Mouse (Mus musculus): ENCODE measurements at regions not wholly inside any gene's neighbourhood (a gene's known extent, or its start where the extent isn't known, plus 50 kb on each side); places are given as distances from the start of the nearest gene placed in this dataset.

DNA sequence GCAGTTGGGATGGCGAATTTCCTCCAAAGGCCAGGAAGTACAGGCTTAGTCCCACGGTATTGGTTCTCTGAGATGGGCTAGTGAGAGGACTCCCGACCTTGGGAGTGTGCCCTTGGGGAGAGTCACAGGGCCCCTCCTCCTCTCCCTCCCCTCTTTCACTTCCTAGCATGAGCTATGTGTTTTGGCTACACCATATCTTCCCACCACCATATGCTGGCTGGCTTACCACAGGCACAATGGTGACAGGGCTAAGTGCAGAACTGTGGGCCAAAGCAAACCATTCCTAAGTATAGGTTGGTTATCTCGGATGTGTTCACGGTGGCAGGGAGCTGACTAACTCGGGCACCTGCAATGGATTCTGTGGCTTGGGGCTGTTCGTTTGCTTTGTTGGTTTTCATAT lies 81.0 kb upstream of the Hes1 start:
- Histone ChIP-seq H3K4me1 (ENCODE audit: control insufficient read depth, insufficient read depth, low read length) (no peaks in the 10 kb centered on the region), H3K4me3 (ENCODE audit: insufficient read depth, low read depth, low read length) (no peak overlapping the region), H3K27ac (ENCODE audit: insufficient read depth, low read depth, low read length) (no peak overlapping the region)
- 82% methylated on average over 7 of the region's 7 CpGs for WGBS
- TF ChIP-seq POLR2A (IDR thresholded peaks at IDR 0.05; ENCODE audit: insufficient read depth, low read depth, low read length), result no peak
- no peak for TF ChIP-seq CTCF (IDR thresholded peaks at IDR 0.05; ENCODE audit: insufficient read depth, low read depth, low read length)

DNA sequence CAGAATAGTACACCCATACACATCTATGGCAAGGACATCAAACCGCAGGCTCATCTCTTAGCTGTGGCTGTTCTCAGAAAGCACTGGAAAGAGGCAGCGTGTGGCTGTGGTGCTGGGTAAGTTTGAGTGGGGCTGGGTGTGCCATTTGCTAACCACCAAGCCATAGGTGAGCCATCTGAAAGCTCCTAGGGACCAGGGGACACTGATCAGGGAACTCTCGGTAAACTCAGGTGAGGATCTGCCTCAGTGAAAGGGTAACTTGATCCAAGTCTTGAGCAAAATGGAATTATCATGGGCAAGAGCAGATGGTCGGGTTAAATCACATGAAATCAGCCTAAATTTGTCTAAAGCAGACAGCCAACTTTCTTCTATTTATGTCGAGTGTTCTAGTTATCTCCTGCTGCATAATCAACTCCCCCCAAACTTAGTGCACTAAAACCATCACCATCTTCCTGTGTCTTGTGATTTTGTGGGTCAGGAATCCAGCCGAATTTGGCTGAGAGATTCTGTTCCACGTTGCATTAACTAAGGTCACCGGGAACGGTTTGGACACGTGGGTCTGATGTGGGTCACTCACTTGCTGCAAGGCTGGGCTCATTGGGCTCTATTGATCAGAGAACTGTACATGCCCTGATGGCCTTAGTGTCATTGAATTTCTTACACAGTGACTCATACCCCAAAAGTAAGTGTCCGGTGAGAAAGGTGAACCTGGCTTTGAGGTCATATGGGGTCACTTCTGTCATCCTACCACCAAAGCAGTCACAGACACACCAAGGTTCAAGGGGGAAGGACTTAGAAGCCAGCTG lies 78.9 kb upstream of the Hes1 start:
- TF ChIP-seq CTCF (IDR thresholded peaks at IDR 0.05; ENCODE audit: insufficient read depth, low read depth, low read length), result no peak
- no peak for TF ChIP-seq POLR2A (IDR thresholded peaks at IDR 0.05; ENCODE audit: insufficient read depth, low read depth, low read length)
- Histone ChIP-seq H3K4me3 (ENCODE audit: insufficient read depth, low read depth, low read length) (no peak overlapping the region), H3K4me1 (ENCODE audit: control insufficient read depth, insufficient read depth, low read length) (no peaks in the 10 kb centered on the region), H3K27ac (ENCODE audit: insufficient read depth, low read depth, low read length) (no peak overlapping the region)
- WGBS, result 92% methylated on average over 11 of the region's 11 CpGs

DNA sequence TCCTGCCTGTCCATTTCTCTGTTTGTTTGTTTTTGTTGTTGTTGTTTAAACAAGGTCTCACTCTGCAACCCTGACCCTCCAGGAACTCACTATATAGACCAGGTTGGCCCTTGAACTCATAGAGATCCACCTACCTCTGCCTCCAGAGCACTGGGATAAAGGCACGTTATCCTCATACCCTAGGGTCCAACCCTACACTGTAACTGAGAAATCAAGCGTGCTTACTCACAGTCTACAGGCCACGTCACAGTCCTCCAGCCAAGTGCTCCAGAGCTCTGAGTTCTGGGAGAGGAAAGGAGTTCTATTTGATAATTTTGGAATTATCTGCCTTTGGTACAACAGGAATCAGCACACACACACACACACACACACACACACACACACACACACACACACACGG lies 76.6 kb upstream of the Hes1 start:
- WGBS, result 96% methylated on average over 4 of the region's 4 CpGs

DNA sequence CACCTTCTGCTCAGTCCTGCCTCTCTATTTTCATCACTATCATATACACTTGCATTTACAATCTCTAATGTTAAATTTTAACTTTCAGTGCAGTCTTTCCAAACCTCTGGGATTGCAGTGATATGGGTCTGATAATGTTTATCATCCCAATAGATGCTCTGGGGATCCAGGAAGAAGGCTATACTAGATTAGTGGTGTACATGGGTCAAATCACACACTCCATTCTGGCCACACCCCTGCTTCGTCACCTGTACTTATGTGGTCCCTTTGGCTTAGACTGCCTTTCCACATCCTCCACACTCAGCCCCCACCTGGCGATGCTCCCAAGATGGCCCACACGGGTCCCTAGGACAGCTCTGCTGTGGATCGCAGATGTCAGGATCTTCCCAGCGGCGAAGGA lies 76.2 kb upstream of the Hes1 start:
- no peak overlapping the region for H3K4me3 ChIP-seq (ENCODE audit: insufficient read depth, low read depth, low read length)
- TF ChIP-seq CTCF (IDR thresholded peaks at IDR 0.05; ENCODE audit: insufficient read depth, low read depth, low read length), result no peak
- no peak for TF ChIP-seq POLR2A (IDR thresholded peaks at IDR 0.05; ENCODE audit: insufficient read depth, low read depth, low read length)
- 95% methylated on average over 6 of the region's 6 CpGs for WGBS
- no peaks in the 10 kb centered on the region for H3K4me1 ChIP-seq (ENCODE audit: control insufficient read depth, insufficient read depth, low read length)
- no peak overlapping the region for H3K27ac ChIP-seq (ENCODE audit: insufficient read depth, low read depth, low read length)

More for the DNA sequence above, 76.6 kb upstream of the Hes1 start:
- Histone ChIP-seq H3K4me3 (ENCODE audit: insufficient read depth, low read depth, low read length) (no peak overlapping the region), H3K4me1 (ENCODE audit: control insufficient read depth, insufficient read depth, low read length) (no peaks in the 10 kb centered on the region), H3K27ac (ENCODE audit: insufficient read depth, low read depth, low read length) (no peak overlapping the region)
- TF ChIP-seq CTCF (IDR thresholded peaks at IDR 0.05; ENCODE audit: insufficient read depth, low read depth, low read length), result no peak
- no peak for TF ChIP-seq POLR2A (IDR thresholded peaks at IDR 0.05; ENCODE audit: insufficient read depth, low read depth, low read length)

GRCm38 (mm10) chr16:29989308-29989707 lies 74.9 kb upstream of the Hes1 start:
- TF ChIP-seq CTCF (IDR thresholded peaks at IDR 0.05; ENCODE audit: insufficient read depth, low read depth, low read length) (no peak), POLR2A (IDR thresholded peaks at IDR 0.05; ENCODE audit: insufficient read depth, low read depth, low read length) (no peak)
- H3K4me1 ChIP-seq (ENCODE audit: control insufficient read depth, insufficient read depth, low read length), result no peaks in the 10 kb centered on the region
- WGBS, result 84% methylated on average over 1 of the region's 1 CpGs
- H3K4me3 ChIP-seq (ENCODE audit: insufficient read depth, low read depth, low read length), result no peak overlapping the region
- H3K27ac ChIP-seq (ENCODE audit: insufficient read depth, low read depth, low read length), result no peak overlapping the region

- H3K4me3 ChIP-seq (ENCODE audit: insufficient read depth, low read depth, low read length), result no peak overlapping the region
- 94% methylated on average over 3 of the region's 3 CpGs for WGBS
- H3K4me1 ChIP-seq (ENCODE audit: control insufficient read depth, insufficient read depth, low read length), result no peaks in the 10 kb centered on the region
- TF ChIP-seq CTCF (IDR thresholded peaks at IDR 0.05; ENCODE audit: insufficient read depth, low read depth, low read length) (no peak), POLR2A (IDR thresholded peaks at IDR 0.05; ENCODE audit: insufficient read depth, low read depth, low read length) (no peak)
- no peak overlapping the region for H3K27ac ChIP-seq (ENCODE audit: insufficient read depth, low read depth, low read length)
These were observed 73.8 kb upstream of the Hes1 start for GRCm38 (mm10) chr16:29990393-29990792.

- no peak overlapping the region for H3K4me3 ChIP-seq (ENCODE audit: insufficient read depth, low read depth, low read length)
- TF ChIP-seq POLR2A (IDR thresholded peaks at IDR 0.05; ENCODE audit: insufficient read depth, low read depth, low read length) (no peak), CTCF (IDR thresholded peaks at IDR 0.05; ENCODE audit: insufficient read depth, low read depth, low read length) (no peak)
- H3K4me1 ChIP-seq (ENCODE audit: control insufficient read depth, insufficient read depth, low read length), result peaks cover under 1% of the 10 kb centered on the region
- no peak overlapping the region for H3K27ac ChIP-seq (ENCODE audit: insufficient read depth, low read depth, low read length)
- 86% methylated on average over 9 of the region's 9 CpGs for WGBS
These were observed 73.2 kb upstream of the Hes1 start for GRCm38 (mm10) chr16:29990795-29991587.

GRCm38 (mm10) chr16:29991876-29992380 lies 72.3 kb upstream of the Hes1 start:
- TF ChIP-seq CTCF (IDR thresholded peaks at IDR 0.05; ENCODE audit: insufficient read depth, low read depth, low read length), result no peak
- peaks cover 4% of the 10 kb centered on the region for H3K4me1 ChIP-seq (ENCODE audit: control insufficient read depth, insufficient read depth, low read length)
- no peak overlapping the region for H3K27ac ChIP-seq (ENCODE audit: insufficient read depth, low read depth, low read length)
- 92% methylated on average over 8 of the region's 8 CpGs for WGBS
- no peak overlapping the region for H3K4me3 ChIP-seq (ENCODE audit: insufficient read depth, low read depth, low read length)

- 85% methylated on average over 7 of the region's 7 CpGs for WGBS
- peaks cover 4% of the 10 kb centered on the region for H3K4me1 ChIP-seq (ENCODE audit: control insufficient read depth, insufficient read depth, low read length)
These were observed 71.1 kb upstream of the Hes1 start for GRCm38 (mm10) chr16:29993111-29993510.

More at GRCm38 (mm10) chr16:29993111-29993510, 71.1 kb upstream of the Hes1 start:
- TF ChIP-seq POLR2A (IDR thresholded peaks at IDR 0.05; ENCODE audit: insufficient read depth, low read depth, low read length) (no peak), CTCF (IDR thresholded peaks at IDR 0.05; ENCODE audit: insufficient read depth, low read depth, low read length) (no peak)
- H3K27ac ChIP-seq (ENCODE audit: insufficient read depth, low read depth, low read length), result no peak overlapping the region
- no peak overlapping the region for H3K4me3 ChIP-seq (ENCODE audit: insufficient read depth, low read depth, low read length)
